In genomic region chr9:66116890-66117289, GRCm38 (mm10) we compare ENCODE assay signal across 10 mouse cellular contexts. TPM values are rescaled to one million over a fixed set of nuclear protein-coding genes. Genes with fewer than 3 reads are reported as not detected.
DNase-seq lines count a peak whose midpoint lies in the region.
"Had no signal": no experiment of that assay in that cellular context is flagged by ENCODE, and none has a peak within 500 bp of the region (broad histone marks: within the 10 kb centered on the region; RNA-seq: fewer than 3 reads in every experiment).

No protein-coding gene starts in this region.

- DNase-seq in gastrocnemius, adult 18-20 months (ENCODE audit: low spot score), result peak; percentile 47
- DNase-seq in gastrocnemius, adult 8-10 months (ENCODE audit: low spot score in 2 of 2), result no peak
- peak; percentile 35 for DNase-seq in lung, postnatal 10 days
- DNase-seq in lung, postnatal 14 days, result no peak
- peak; percentile 34 to 61 for DNase-seq in heart, adult 9 months (ENCODE audit: low spot score in 2 of 2)
- peak; percentile 35 for DNase-seq in retina, postnatal 1 day
- DNase-seq in frontal cortex, adult 2 months (ENCODE audit: extremely low spot score in 1 of 2, low spot score in 1 of 2), result no peak
- DNase-seq in left cerebral cortex, adult 11 months (ENCODE audit: low spot score), result no peak
- DNase-seq: cerebellum, adult 8-10 months; thymus, postnatal 36 days had no signal

RNA-seq across cellular contexts. Expression of gene Snx1, which starts 9.5 kb away (rescaled TPM):
- total RNA-seq in gastrocnemius, adult 18-20 months (2021), result 10 to 100 TPM; 10.7 to 13.3 TPM
- 10 to 100 TPM in 3 of 4 experiments, 1 to 10 TPM in 1; 9.0 to 11.0 (median 10.5) TPM for total RNA-seq in gastrocnemius, adult 8-10 months (2022)
- polyA plus RNA-seq in frontal cortex, adult 2 months (2012; rRNA removed), result 89.1 and 93.5 TPM in 2 replicates

RNA-seq across cellular contexts. Expression of gene Ciao2a, which starts 9.5 kb away (rescaled TPM):
- 10 to 100 TPM; 49.7 to 53.9 TPM for total RNA-seq in gastrocnemius, adult 18-20 months (2021)
- 10 to 100 TPM; 51.2 to 64.6 (median 61.2) TPM for total RNA-seq in gastrocnemius, adult 8-10 months (2022)
- polyA plus RNA-seq in frontal cortex, adult 2 months (2012; rRNA removed), result 29.4 and 31.7 TPM in 2 replicates

RNA-seq across cellular contexts. Expression of gene Dapk2, which starts 41.1 kb away (rescaled TPM):
- 10 to 100 TPM; 36.8 to 37.2 TPM for total RNA-seq in gastrocnemius, adult 18-20 months (2021)
- 10 to 100 TPM; 28.1 to 36.2 (median 34.1) TPM for total RNA-seq in gastrocnemius, adult 8-10 months (2022)
- 2.1 and 3.8 TPM in 2 replicates for polyA plus RNA-seq in frontal cortex, adult 2 months (2012; rRNA removed)

RNA-seq across cellular contexts. Expression of gene Snx22, which starts 47.4 kb away (rescaled TPM):
- under 1 TPM in 1 of 2 experiments, not detected in 1; 0.17 TPM for total RNA-seq in gastrocnemius, adult 18-20 months (2021)
- under 1 TPM in 3 of 4 experiments, not detected in 1; 0.12 to 0.29 (median 0.18) TPM for total RNA-seq in gastrocnemius, adult 8-10 months (2022)
- 6.2 TPM in 2 replicates for polyA plus RNA-seq in frontal cortex, adult 2 months (2012; rRNA removed)

RNA-seq across cellular contexts. Expression of gene Ppib, which starts 56.9 kb away (rescaled TPM):
- 10 to 100 TPM; 32.4 to 38.4 TPM for total RNA-seq in gastrocnemius, adult 18-20 months (2021)
- total RNA-seq in gastrocnemius, adult 8-10 months (2022), result 10 to 100 TPM; 26.9 to 38.5 (median 32.7) TPM
- polyA plus RNA-seq in frontal cortex, adult 2 months (2012; rRNA removed), result 239 and 279 TPM in 2 replicates

Comparison
In these comparisons a context has a peak if more than half of its experiments do, and no peak if none do; other contexts are left out.
1. DNase-seq: peak in gastrocnemius, adult 18-20 months (single experiment), lung, postnatal 10 days (single experiment), heart, adult 9 months (2 of 2) and retina, postnatal 1 day (single experiment); none in gastrocnemius, adult 8-10 months (0 of 2), lung, postnatal 14 days (single experiment), frontal cortex, adult 2 months (0 of 2) and left cerebral cortex, adult 11 months (single experiment).